In genomic region chr3:89817056-89817455, GRCm38 (mm10) we compare ENCODE assay signal across 9 mouse cellular contexts. TPM values are rescaled to one million over a fixed set of nuclear protein-coding genes. Genes with fewer than 3 reads are reported as not detected.
DNase-seq lines count a peak whose midpoint lies in the region; ATAC-seq and TF ChIP-seq lines count a peak whose summit lies in the region.
"Had no signal": no experiment of that assay in that cellular context is flagged by ENCODE, and none has a peak within 500 bp of the region (broad histone marks: within the 10 kb centered on the region; RNA-seq: fewer than 3 reads in every experiment).

No protein-coding gene starts in this region.

- H3K4me1 ChIP-seq in cerebellum, adult 2 months (ENCODE audit: control insufficient read depth, insufficient read depth, low read length) = no peaks in the 10 kb centered on the region
- no peaks in the 10 kb centered on the region for H3K4me1 ChIP-seq in midbrain, embryonic 10.5 days
- no peaks in the 10 kb centered on the region for H3K4me1 ChIP-seq in midbrain, embryonic 14.5 days (ENCODE audit: control insufficient read depth, insufficient read depth, low read length)

- no peak for DNase-seq in cerebellum, adult 2 months
- DNase-seq in cerebellum, postnatal 36 days = no peak
- peak; percentile 26 for DNase-seq in midbrain, embryonic 10.5 days (ENCODE audit: low spot score)
- no peak for DNase-seq in midbrain, embryonic 14.5 days
- peak; percentile 67 to 71 for DNase-seq in adrenal gland, postnatal 36 days
- DNase-seq in kidney, postnatal 36 days = peak; percentile 40 to 79
- peak; percentile 45 to 64 for DNase-seq in thymus, postnatal 36 days

- H3K27ac ChIP-seq in cerebellum, adult 2 months (ENCODE audit: insufficient read depth, low read length) = no peak overlapping the region
- no peak overlapping the region for H3K27ac ChIP-seq in midbrain, embryonic 10.5 days (replicated peaks)
- H3K27ac ChIP-seq in midbrain, embryonic 14.5 days (replicated peaks; ENCODE audit: low read depth, low read length) = no peak overlapping the region
- H3K27ac ChIP-seq: macrophage had no signal

- H3K9me3 ChIP-seq in midbrain, embryonic 10.5 days (replicated peaks) = no peaks in the 10 kb centered on the region
- no peaks in the 10 kb centered on the region for H3K9me3 ChIP-seq in midbrain, embryonic 14.5 days (ENCODE audit: control insufficient read depth, low read length)

- H3K4me3 ChIP-seq in cerebellum, adult 2 months (replicated peaks; ENCODE audit: insufficient read depth, low read depth, low read length) = no peak overlapping the region
- H3K4me3 ChIP-seq in midbrain, embryonic 10.5 days = no peak overlapping the region
- H3K4me3 ChIP-seq in midbrain, embryonic 14.5 days (replicated peaks; ENCODE audit: low read depth, low read length) = no peak overlapping the region

- no peaks in the 10 kb centered on the region for H3K36me3 ChIP-seq in midbrain, embryonic 10.5 days
- no peaks in the 10 kb centered on the region for H3K36me3 ChIP-seq in midbrain, embryonic 14.5 days (ENCODE audit: control insufficient read depth, insufficient read depth, low read length)

- 0 out of 2 replicates have a peak, but pooled peaks have one; percentile 10 for TF ChIP-seq CTCF in cerebellum, adult 2 months (IDR thresholded peaks at IDR 0.05; ENCODE audit: borderline replicate concordance, insufficient read depth, low read depth, low read length)

- no peak for ATAC-seq in midbrain, embryonic 14.5 days (ENCODE audit: low FRiP score, low TSS enrichment)
- no peak for ATAC-seq in cerebellum, adult (ENCODE audit: insufficient number of reproducible peaks, low FRiP score, low TSS enrichment)

- TF ChIP-seq POLR2A in cerebellum, adult 2 months (IDR thresholded peaks at IDR 0.05; ENCODE audit: borderline replicate concordance, insufficient read depth, low read length) = no peak

- H3K27me3 ChIP-seq in cerebellum, adult 2 months (ENCODE audit: control insufficient read depth, insufficient read depth, low read length) = no peaks in the 10 kb centered on the region
- no peaks in the 10 kb centered on the region for H3K27me3 ChIP-seq in midbrain, embryonic 10.5 days (ENCODE audit: low read depth, poor library complexity, severe bottlenecking)
- no peaks in the 10 kb centered on the region for H3K27me3 ChIP-seq in midbrain, embryonic 14.5 days (ENCODE audit: control insufficient read depth, insufficient read depth, low read length)

- H3K9ac ChIP-seq in midbrain, embryonic 14.5 days (replicated peaks; ENCODE audit: low read length) = no peak overlapping the region

- no peak overlapping the region for H3K4me2 ChIP-seq in midbrain, embryonic 14.5 days (ENCODE audit: low read length)

- WGBS in cerebellum, adult 2 months = 66% methylated on average over 4 of the region's 4 CpGs
- WGBS in midbrain, embryonic 10.5 days = 66% methylated on average over 4 of the region's 4 CpGs
- WGBS in midbrain, embryonic 14.5 days = 60% methylated on average over 4 of the region's 4 CpGs

RNA-seq across cellular contexts. Expression of gene She, which starts 14.1 kb away (rescaled TPM):
- polyA plus RNA-seq in cerebellum, adult 2 months (2012; rRNA removed) = 1.7 and 1.9 TPM in 2 replicates
- polyA plus RNA-seq in midbrain, embryonic 10.5 days (2016; fragmentation: Nextera tagmentation; extraction: Ambion mirVana) = 2.0 and 2.1 TPM in 2 replicates
- polyA plus RNA-seq in midbrain, embryonic 14.5 days (2014; fragmentation: Nextera tagmentation; extraction: Ambion mirVana) = 0.57 and 2.0 TPM in 2 replicates
- total RNA-seq in adrenal gland, postnatal 36 days (2021) = 1 to 10 TPM; 7.8 to 8.5 TPM
- polyA plus RNA-seq: macrophage had no signal

RNA-seq across cellular contexts. Expression of gene Ube2q1, which starts 43.6 kb away (rescaled TPM):
- polyA plus RNA-seq in cerebellum, adult 2 months (2012; rRNA removed) = 52.7 and 55.7 TPM in 2 replicates
- polyA plus RNA-seq in midbrain, embryonic 10.5 days (2016; fragmentation: Nextera tagmentation; extraction: Ambion mirVana) = 12.5 and 12.9 TPM in 2 replicates
- 22.2 and 25.0 TPM in 2 replicates for polyA plus RNA-seq in midbrain, embryonic 14.5 days (2014; fragmentation: Nextera tagmentation; extraction: Ambion mirVana)
- total RNA-seq in adrenal gland, postnatal 36 days (2021) = 10 to 100 TPM; 63.9 to 64.4 TPM

RNA-seq across cellular contexts. Expression of gene Chrnb2, which starts 52.6 kb away (rescaled TPM):
- 46.2 and 51.4 TPM in 2 replicates for polyA plus RNA-seq in cerebellum, adult 2 months (2012; rRNA removed)
- 5.9 and 11.3 TPM in 2 replicates for polyA plus RNA-seq in midbrain, embryonic 10.5 days (2016; fragmentation: Nextera tagmentation; extraction: Ambion mirVana)
- polyA plus RNA-seq in midbrain, embryonic 14.5 days (2014; fragmentation: Nextera tagmentation; extraction: Ambion mirVana) = 29.6 and 31.5 TPM in 2 replicates
- total RNA-seq in adrenal gland, postnatal 36 days (2021) = 1 to 10 TPM; 3.3 to 3.4 TPM

Comparison
In these comparisons a context has a peak if more than half of its experiments do, and no peak if none do; other contexts are left out.
1. DNase-seq: peak in midbrain, embryonic 10.5 days (single experiment), adrenal gland, postnatal 36 days (2 of 2), kidney, postnatal 36 days (2 of 2) and thymus, postnatal 36 days (2 of 2); none in cerebellum, adult 2 months (0 of 2), cerebellum, postnatal 36 days (0 of 2) and midbrain, embryonic 14.5 days (single experiment).